Mouse (Mus musculus): ENCODE data around the gene Cinp. TPM values are rescaled to one million over a fixed set of nuclear protein-coding genes. Genes with fewer than 3 reads are reported as not detected.

Cinp gene
- polyA plus RNA-seq, 1 experiment from 2014 or later: 61.5 TPM

DNA sequence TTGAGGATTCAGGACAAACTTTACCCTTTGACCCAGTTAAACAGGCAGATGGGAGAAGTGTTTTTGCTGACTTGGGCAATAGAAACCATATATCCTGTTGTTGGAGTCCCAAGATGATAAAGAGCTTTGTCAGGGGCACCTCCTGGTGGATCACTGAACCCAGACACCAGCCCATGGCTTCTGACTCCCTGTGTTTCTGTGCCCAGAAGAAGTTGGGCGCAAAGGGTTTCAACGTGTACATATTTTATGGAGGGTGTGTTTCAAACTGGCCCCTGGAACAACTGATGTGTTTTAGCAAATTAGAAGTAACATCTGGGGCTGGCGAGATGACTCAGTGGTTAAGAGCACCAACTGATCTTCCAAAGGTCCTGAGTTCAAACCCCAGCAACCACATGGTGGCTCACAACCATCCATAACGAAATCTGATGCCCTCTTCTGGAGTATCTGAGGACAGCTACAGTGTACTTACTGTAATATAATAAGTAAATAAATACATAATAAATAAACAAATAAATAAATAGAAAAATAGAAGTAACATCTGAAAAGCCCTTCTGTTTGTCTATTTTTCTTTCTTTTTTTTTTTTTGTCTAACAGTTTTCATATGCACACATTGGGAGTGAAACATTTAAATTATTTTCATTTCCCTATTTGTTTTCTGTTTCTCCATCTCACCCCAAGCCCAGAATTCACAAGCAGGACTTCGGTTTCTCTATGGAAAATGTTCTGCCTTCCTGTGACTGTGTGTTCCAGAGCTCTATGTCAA, 47.0 kb downstream of the Cinp start:
- no peak for ATAC-seq (ENCODE audit: low FRiP score)
- no peak overlapping the region for H3K4me3 ChIP-seq
- peaks cover 14% of the 10 kb centered on the region for H3K4me1 ChIP-seq
- peaks cover 24% of the 10 kb centered on the region for H3K27me3 ChIP-seq
- WGBS: 67% methylated on average over 5 of the region's 5 CpGs
- H3K4me2 ChIP-seq (replicated peaks): no peak overlapping the region
- no peaks in the 10 kb centered on the region for H3K9me3 ChIP-seq (replicated peaks)
- no peak overlapping the region for H3K9ac ChIP-seq
- H3K36me3 ChIP-seq: no peaks in the 10 kb centered on the region
- no peak overlapping the region for H3K27ac ChIP-seq

GRCm38 (mm10) chr12:110840348-110841198, 48.4 kb downstream of the Cinp start, which contains the start of gene Mok:
Gene Mok (minus strand): TSS chr12:110840939.
- H3K36me3 ChIP-seq: no peaks in the 10 kb centered on the region
- peak within 1 kb of the TSS; percentile 70; the same call in 1 of the 2 replicates for H3K27ac ChIP-seq
- H3K4me1 ChIP-seq: peaks cover 17% of the 10 kb centered on the region

DNA sequence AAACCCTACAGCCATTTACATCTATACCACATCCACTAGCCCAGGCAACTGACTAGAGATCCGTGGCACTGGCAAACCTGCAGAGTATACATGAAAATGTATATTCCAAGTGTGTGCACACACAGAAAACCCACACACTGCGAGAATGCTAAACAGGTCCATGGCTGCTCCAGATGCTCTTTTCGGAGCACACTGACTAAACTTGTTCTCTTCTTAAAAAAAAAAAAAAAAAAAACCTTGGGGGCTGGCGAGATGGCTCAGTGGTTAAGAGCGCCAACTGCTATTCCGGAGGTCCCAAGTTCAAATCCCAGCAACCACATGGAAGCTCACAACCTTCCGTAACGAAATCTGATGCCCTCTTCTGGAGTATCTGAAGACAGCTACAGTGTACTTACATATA, 51.1 kb downstream of the Cinp start:
- Histone ChIP-seq H3K4me3 (no peak overlapping the region), H3K36me3 (no peaks in the 10 kb centered on the region), H3K27ac (0 out of 2 replicates have a peak overlapping the region, but pooled peaks have one; percentile 79), H3K27me3 (no peaks in the 10 kb centered on the region; the same call in 1 of the 2 replicates), H3K4me2 (replicated peaks) (no peak overlapping the region), H3K9me3 (replicated peaks) (no peaks in the 10 kb centered on the region), H3K9ac (no peak overlapping the region), H3K4me1 (peaks cover 17% of the 10 kb centered on the region)
- ATAC-seq (ENCODE audit: low FRiP score): no peak
- WGBS: 84% methylated on average over 8 of the region's 8 CpGs

More at GRCm38 (mm10) chr12:110840348-110841198, 48.4 kb downstream of the Cinp start, which contains the start of gene Mok:
- Histone ChIP-seq H3K9ac (peak within 1 kb of the TSS; percentile 71), H3K4me3 (peak within 1 kb of the TSS; percentile 74), H3K27me3 (peaks cover 12% of the 10 kb centered on the region), H3K9me3 (replicated peaks) (no peaks in the 10 kb centered on the region), H3K4me2 (replicated peaks) (peak within 1 kb of the TSS; percentile 69)
- under 1% methylated on average over 71 of the region's 71 CpGs for WGBS
- peak; percentile 84 for ATAC-seq (ENCODE audit: low FRiP score)

DNA sequence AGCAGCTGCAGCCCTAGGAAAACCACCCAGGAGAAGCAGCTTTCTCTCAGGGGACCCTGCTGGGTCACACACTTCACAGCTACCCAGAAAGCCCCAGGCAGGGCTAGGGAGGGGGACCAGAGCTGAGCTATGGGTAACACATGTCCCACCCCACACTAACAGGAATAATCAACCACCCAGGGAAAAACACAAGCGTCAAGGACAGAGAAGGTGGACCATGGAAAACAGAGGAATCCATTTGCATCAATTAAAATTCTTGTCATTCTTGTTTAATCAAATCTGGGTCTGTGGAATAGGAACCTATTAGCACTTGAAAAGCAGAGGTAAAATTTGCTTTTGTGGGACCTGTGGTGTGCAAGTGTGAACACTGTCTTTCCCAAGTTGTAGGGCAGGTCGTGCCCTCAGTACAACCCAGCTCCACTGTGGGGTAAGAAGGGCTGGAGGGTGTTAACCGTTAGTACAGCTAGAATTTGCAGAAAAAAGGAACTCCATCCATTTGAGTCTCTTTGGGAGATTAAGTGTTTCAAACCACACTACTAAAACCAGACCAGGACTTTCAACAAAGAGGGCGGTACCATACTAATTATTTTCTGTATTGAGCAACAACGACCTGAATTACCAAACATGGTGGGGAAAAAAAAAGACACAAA, 51.6 kb downstream of the Cinp start:
- WGBS: 32% methylated on average over 5 of the region's 5 CpGs
- Histone ChIP-seq H3K4me1 (peaks cover 17% of the 10 kb centered on the region), H3K9ac (0 out of 2 replicates have a peak overlapping the region, but pooled peaks have one; percentile 44), H3K27me3 (no peaks in the 10 kb centered on the region), H3K4me3 (no peak overlapping the region), H3K36me3 (no peaks in the 10 kb centered on the region), H3K27ac (peak overlapping the region; percentile 79), H3K4me2 (replicated peaks) (peak overlapping the region; percentile 17), H3K9me3 (replicated peaks) (no peaks in the 10 kb centered on the region)
- ATAC-seq (ENCODE audit: low FRiP score): peak; percentile 64

- H3K9me3 ChIP-seq (replicated peaks): no peaks in the 10 kb centered on the region
- H3K9ac ChIP-seq: 0 out of 2 replicates have a peak overlapping the region, but pooled peaks have one; percentile 44
- peak overlapping the region; percentile 79 for H3K27ac ChIP-seq
- 40% methylated on average over 6 of the region's 6 CpGs for WGBS
- no peak overlapping the region for H3K4me3 ChIP-seq
- H3K4me2 ChIP-seq (replicated peaks): peak overlapping the region; percentile 17
- no peaks in the 10 kb centered on the region for H3K27me3 ChIP-seq
- peaks cover 17% of the 10 kb centered on the region for H3K4me1 ChIP-seq
- peak; percentile 18; the same call in 1 of the 2 replicates for ATAC-seq (ENCODE audit: low FRiP score)
- H3K36me3 ChIP-seq: no peaks in the 10 kb centered on the region
These were observed 52.2 kb downstream of the Cinp start for GRCm38 (mm10) chr12:110836729-110837128.

DNA sequence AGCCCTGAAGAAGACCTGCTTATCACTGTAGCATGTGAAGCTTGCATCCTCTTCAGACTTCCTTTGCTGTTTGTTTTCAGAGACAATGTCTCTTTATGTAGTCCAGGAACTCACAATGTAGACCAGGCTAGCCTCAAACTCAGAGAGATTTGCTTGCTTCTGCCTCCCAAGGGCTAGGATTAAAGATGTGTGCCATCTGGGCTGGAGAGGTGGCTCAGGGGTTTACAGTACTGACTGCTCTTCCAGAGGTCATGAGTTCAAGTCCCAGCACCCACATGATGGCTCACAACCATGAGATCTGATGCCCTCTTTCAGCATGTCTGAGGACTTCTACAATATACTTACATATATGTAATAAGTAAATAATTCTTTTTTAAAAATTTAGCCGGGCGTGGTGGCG, 53.8 kb downstream of the Cinp start:
- H3K4me2 ChIP-seq (replicated peaks): no peak overlapping the region
- no peak overlapping the region for H3K9ac ChIP-seq
- WGBS: 98% methylated on average over 3 of the region's 3 CpGs
- no peaks in the 10 kb centered on the region for H3K36me3 ChIP-seq
- peaks cover 16% of the 10 kb centered on the region for H3K4me1 ChIP-seq
- H3K27ac ChIP-seq: no peak overlapping the region
- no peaks in the 10 kb centered on the region for H3K9me3 ChIP-seq (replicated peaks)
- no peak overlapping the region for H3K4me3 ChIP-seq
- no peak for ATAC-seq (ENCODE audit: low FRiP score)
- no peaks in the 10 kb centered on the region for H3K27me3 ChIP-seq

DNA sequence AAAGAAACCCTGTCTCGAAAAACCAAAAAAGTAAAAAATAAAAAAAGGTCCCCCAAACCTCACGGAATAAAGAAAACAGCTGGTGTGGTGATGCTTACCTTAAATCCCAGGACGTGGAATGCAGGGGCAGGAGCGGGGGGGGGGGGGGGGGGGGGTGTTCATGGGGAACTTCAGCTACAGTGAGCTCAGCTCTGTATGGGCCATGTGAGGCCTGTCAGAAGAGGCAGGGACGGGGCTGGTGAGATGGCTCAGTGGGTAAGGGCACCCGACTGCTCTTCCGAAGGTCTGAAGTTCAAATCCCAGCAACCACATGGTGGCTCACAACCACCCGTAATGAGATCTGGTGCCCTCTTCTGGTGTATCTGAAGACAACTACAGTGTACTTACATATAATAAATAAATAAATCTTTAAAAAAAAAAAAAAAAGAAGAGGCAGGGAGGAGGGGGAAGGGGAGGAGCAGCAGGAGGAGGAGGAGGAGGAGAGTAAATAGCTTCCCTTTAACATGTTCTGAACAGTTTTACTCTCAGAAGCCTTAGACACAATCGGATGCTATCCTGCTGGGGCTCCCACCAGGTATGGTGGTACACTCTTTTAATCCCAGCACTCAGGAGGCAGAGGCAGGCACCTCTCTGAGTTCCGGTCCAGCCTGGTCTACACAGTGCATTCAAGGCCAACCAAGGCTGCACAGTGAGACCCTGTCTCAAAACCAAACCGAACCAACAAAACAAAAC, 58.5 kb downstream of the Cinp start:
- Histone ChIP-seq H3K4me2 (replicated peaks) (no peak overlapping the region), H3K4me3 (no peak overlapping the region), H3K36me3 (peaks cover 5% of the 10 kb centered on the region), H3K9me3 (replicated peaks) (no peaks in the 10 kb centered on the region), H3K27me3 (no peaks in the 10 kb centered on the region), H3K9ac (no peak overlapping the region), H3K4me1 (no peaks in the 10 kb centered on the region), H3K27ac (no peak overlapping the region)
- no peak for ATAC-seq (ENCODE audit: low FRiP score)
- 89% methylated on average over 10 of the region's 11 CpGs for WGBS

DNA sequence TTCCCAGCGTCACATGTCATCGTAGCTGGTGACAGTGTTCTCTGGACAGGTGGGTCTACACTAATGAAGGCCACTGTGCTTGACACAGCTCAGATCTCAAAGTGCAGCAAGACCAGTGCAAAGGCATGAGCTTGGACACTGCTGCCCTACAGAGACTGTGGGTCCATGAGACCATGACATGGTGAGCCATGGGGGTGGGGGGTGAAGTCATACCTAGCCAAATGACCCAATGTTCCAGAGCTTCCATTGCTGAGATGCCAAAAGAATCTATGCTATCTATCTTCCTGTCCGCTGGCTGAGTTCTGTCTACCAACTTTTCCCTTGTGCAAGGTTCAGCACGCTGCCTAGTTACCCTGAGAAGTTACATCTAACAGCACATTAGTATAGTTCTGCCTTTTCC, 60.0 kb downstream of the Cinp start:
- no peak overlapping the region for H3K9ac ChIP-seq
- 93% methylated on average over 4 of the region's 4 CpGs for WGBS
- H3K9me3 ChIP-seq (replicated peaks): no peaks in the 10 kb centered on the region
- ATAC-seq (ENCODE audit: low FRiP score): no peak
- H3K36me3 ChIP-seq: peaks cover 5% of the 10 kb centered on the region
- no peaks in the 10 kb centered on the region for H3K4me1 ChIP-seq
- no peak overlapping the region for H3K4me3 ChIP-seq
- no peaks in the 10 kb centered on the region for H3K27me3 ChIP-seq
- no peak overlapping the region for H3K4me2 ChIP-seq (replicated peaks)
- no peak overlapping the region for H3K27ac ChIP-seq

Other genes starting within 250 kb of the Cinp start
- not detected in 2 replicates for gene 1700001K19Rik, start 206.5 kb downstream of the Cinp start, polyA plus RNA-seq (2016; fragmentation: Nextera tagmentation; extraction: Ambion mirVana)
- 1,025 and 1,103 TPM in 2 replicates for gene Hsp90aa1, start 186.4 kb downstream of the Cinp start, polyA plus RNA-seq (2016; fragmentation: Nextera tagmentation; extraction: Ambion mirVana)
- 31.3 and 32.9 TPM in 2 replicates for gene Wdr20, start 151.2 kb downstream of the Cinp start, polyA plus RNA-seq (2016; fragmentation: Nextera tagmentation; extraction: Ambion mirVana)
- 12.6 and 13.5 TPM in 2 replicates for gene Mok, start 48.2 kb downstream of the Cinp start, polyA plus RNA-seq (2016; fragmentation: Nextera tagmentation; extraction: Ambion mirVana)
- 6.3 and 6.9 TPM in 2 replicates for gene Zfp839, start 38.9 kb downstream of the Cinp start, polyA plus RNA-seq (2016; fragmentation: Nextera tagmentation; extraction: Ambion mirVana)
- 8.4 and 8.8 TPM in 2 replicates for gene Tecpr2, start 119 bp upstream of the Cinp start, polyA plus RNA-seq (2016; fragmentation: Nextera tagmentation; extraction: Ambion mirVana)
- 10.0 and 11.2 TPM in 2 replicates for gene Ankrd9, start 89.9 kb upstream of the Cinp start, polyA plus RNA-seq (2016; fragmentation: Nextera tagmentation; extraction: Ambion mirVana)
- 8.8 and 10.0 TPM in 2 replicates for gene Rcor1, start 150.2 kb upstream of the Cinp start, polyA plus RNA-seq (2016; fragmentation: Nextera tagmentation; extraction: Ambion mirVana)

Measured in hindbrain, embryonic 12.5 days (tissue).